Mouse (Mus musculus) kidney, adult 2 months (tissue): ENCODE results near the gene Drc7.

Experiments used
- CTCF ChIP-seq: fragments of 200-500 bp; conservative IDR thresholded peaks from 2 replicates; pipeline ENCODE4 v1.5.1; 2011; ENCODE audit warnings: low read depth, mild to moderate bottlenecking, control low read depth, low read length, moderate library complexity, mixed read lengths; ENCODE audit not compliant: insufficient read depth, insufficient read length
- POLR2A ChIP-seq: fragments of 200-500 bp; IDR thresholded peaks from one replicate; pipeline ENCODE4 v1.6.1; 2011; ENCODE audit warnings: low read depth, low read length, control low read depth

- TF ChIP-seq POLR2A, result no peak
- no peak for TF ChIP-seq CTCF
Observed at GRCm38 (mm10) chr8:95079305-95079704, 24.4 kb downstream of the Drc7 start.
